ENCODE assay signal across 8 mouse cellular contexts in genomic region chr11:77792566-77792909, GRCm38 (mm10). TPM values are rescaled to one million over a fixed set of nuclear protein-coding genes. Genes with fewer than 3 reads are reported as not detected.
DNase-seq lines count a peak whose midpoint lies in the region; ATAC-seq lines count a peak whose summit lies in the region.

No protein-coding gene starts in this region.

- DNase-seq in heart, postnatal 4 days = no peak
- peak; percentile 53 for DNase-seq in thymus, postnatal 0 days (ENCODE audit: low spot score)
- DNase-seq in thymus, postnatal 4 days = no peak
- DNase-seq in liver, embryonic 13.5 days = no peak
- DNase-seq in adipocyte (ENCODE audit: low spot score) = no peak
- no peak for DNase-seq in urinary bladder, postnatal 10 days (ENCODE audit: low spot score)
- DNase-seq in layer of hippocampus, postnatal 36 days = no peak

- no peak for ATAC-seq in heart, embryonic 11.5 days (replicated peaks; ENCODE audit: insufficient number of reproducible peaks, low FRiP score, low TSS enrichment)
- ATAC-seq in liver, embryonic 13.5 days (ENCODE audit: low read depth) = no peak

- no peaks in the 10 kb centered on the region for H3K9me3 ChIP-seq in heart, embryonic 11.5 days (replicated peaks; ENCODE audit: control insufficient read depth, low read length)
- no peaks in the 10 kb centered on the region for H3K9me3 ChIP-seq in liver, embryonic 13.5 days (replicated peaks)

- H3K4me3 ChIP-seq in heart, embryonic 11.5 days (ENCODE audit: low read depth, low read length) = no peak overlapping the region
- H3K4me3 ChIP-seq in liver, embryonic 13.5 days (replicated peaks) = no peak overlapping the region

- no peaks in the 10 kb centered on the region for H3K27me3 ChIP-seq in heart, embryonic 11.5 days (ENCODE audit: control insufficient read depth, insufficient read depth, low read length)
- no peaks in the 10 kb centered on the region for H3K27me3 ChIP-seq in liver, embryonic 13.5 days

- H3K9ac ChIP-seq in heart, embryonic 11.5 days (ENCODE audit: low read depth, low read length) = peak overlapping the region; percentile 0; the same call in 1 of the 2 replicates
- H3K9ac ChIP-seq in liver, embryonic 13.5 days = peak overlapping the region; percentile 71

- 68% methylated on average over 7 of the region's 7 CpGs for whole genome bisulfite sequencing in heart, embryonic 11.5 days (ENCODE audit: insufficient replicate concordance)
- 74% methylated on average over 7 of the region's 7 CpGs for WGBS in liver, embryonic 13.5 days (ENCODE audit: insufficient replicate concordance)

- H3K4me1 ChIP-seq in heart, embryonic 11.5 days (ENCODE audit: control insufficient read depth, insufficient read depth, low read length) = peaks cover 28% of the 10 kb centered on the region
- H3K4me1 ChIP-seq in liver, embryonic 13.5 days (replicated peaks) = peaks cover 63% of the 10 kb centered on the region

- peak overlapping the region; percentile 93 for H3K27ac ChIP-seq in heart, embryonic 11.5 days (ENCODE audit: low read depth, low read length)
- H3K27ac ChIP-seq in liver, embryonic 13.5 days = peak overlapping the region; percentile 90

- no peak overlapping the region for H3K4me2 ChIP-seq in heart, embryonic 11.5 days
- H3K4me2 ChIP-seq in liver, embryonic 13.5 days = peak overlapping the region; percentile 74; the same call in 1 of the 2 replicates

- H3K36me3 ChIP-seq in heart, embryonic 11.5 days (ENCODE audit: control insufficient read depth, insufficient read depth, low read length) = no peaks in the 10 kb centered on the region
- H3K36me3 ChIP-seq in liver, embryonic 13.5 days = peaks cover 8% of the 10 kb centered on the region; the same call in 1 of the 2 replicates

RNA-seq across cellular contexts. Expression of gene Gm10277, which starts 5.0 kb away (rescaled TPM):
- polyA plus RNA-seq in heart, embryonic 11.5 days (2014; fragmentation: Nextera tagmentation; extraction: Ambion mirVana) = 0.55 and 0.87 TPM in 2 replicates
- total RNA-seq in heart, postnatal 4 days (2021) = not detected
- polyA plus RNA-seq in thymus, postnatal 0 days (2015; fragmentation: Nextera tagmentation; extraction: Ambion mirVana) = 0.39 and 1.1 TPM in 2 replicates
- 0.57 and 0.78 TPM in 2 replicates for polyA plus RNA-seq in liver, embryonic 13.5 days (2015; fragmentation: Nextera tagmentation; extraction: Ambion mirVana)
- total RNA-seq in layer of hippocampus, postnatal 36 days (2021) = not detected

RNA-seq across cellular contexts. Expression of gene Myo18a, which starts 29.5 kb away (rescaled TPM):
- 94.0 and 96.7 TPM in 2 replicates for polyA plus RNA-seq in heart, embryonic 11.5 days (2014; fragmentation: Nextera tagmentation; extraction: Ambion mirVana)
- 100 to 1,000 TPM; 244 to 245 TPM for total RNA-seq in heart, postnatal 4 days (2021)
- 25.5 and 27.5 TPM in 2 replicates for polyA plus RNA-seq in thymus, postnatal 0 days (2015; fragmentation: Nextera tagmentation; extraction: Ambion mirVana)
- polyA plus RNA-seq in liver, embryonic 13.5 days (2015; fragmentation: Nextera tagmentation; extraction: Ambion mirVana) = 17.3 and 21.8 TPM in 2 replicates
- total RNA-seq in layer of hippocampus, postnatal 36 days (2021) = 100 to 1,000 TPM; 136 to 158 TPM
